Mouse (Mus musculus) CH12.LX (cell line): ENCODE data around the gene Polr1c.

Experiments
- CTCF ChIP-seq, 2 experiments: IDR thresholded peaks in 1 of 2; conservative IDR thresholded peaks in 1 of 2; 2 replicates each; pipeline ENCODE4 v1.5.1; 2011 to 2012; ENCODE audit warnings: low read depth in 2 of 2, low read length in 2 of 2, improper control_type of control experiment in 1 of 2, inconsistent platforms in 1 of 2, mild to moderate bottlenecking in 1 of 2, moderate library complexity in 1 of 2
- E2F4 ChIP-seq: IDR thresholded peaks from 2 replicates; pipeline ENCODE4 v1.6.1; 2011; ENCODE audit warnings: low read depth, low read length, improper control_type of control experiment; ENCODE audit not compliant: insufficient replicate concordance
- EP300 ChIP-seq: IDR thresholded peaks from 2 replicates; pipeline ENCODE4 v1.6.1; 2011; ENCODE audit warnings: low read length, improper control_type of control experiment
- JUND ChIP-seq: conservative IDR thresholded peaks from 2 replicates; pipeline ENCODE4 v1.6.1; 2011; ENCODE audit warnings: low read depth, low read length, improper control_type of control experiment
- MAFK ChIP-seq: IDR thresholded peaks from 2 replicates; pipeline ENCODE4 v1.6.1; 2011; ENCODE audit warnings: low read length, improper control_type of control experiment; ENCODE audit not compliant: insufficient replicate concordance
- MAX ChIP-seq: IDR thresholded peaks from 2 replicates; pipeline ENCODE4 v1.6.1; 2011; ENCODE audit warnings: low read length, improper control_type of control experiment
- MAZ ChIP-seq: IDR thresholded peaks from 2 replicates; pipeline ENCODE4 v1.6.1; 2012; ENCODE audit warnings: low read depth, mild to moderate bottlenecking, inconsistent platforms, low read length, improper control_type of control experiment, moderate library complexity
- POLR2A ChIP-seq: IDR thresholded peaks from 2 replicates; pipeline ENCODE4 v1.6.1; 2011; ENCODE audit warnings: low read depth, mild to moderate bottlenecking, improper control_type of control experiment, low read length
- RAD21 ChIP-seq: IDR thresholded peaks from 2 replicates; pipeline ENCODE4 v1.6.1; 2011; ENCODE audit warnings: low read depth, mild to moderate bottlenecking, low read length, improper control_type of control experiment, moderate library complexity
- SIN3A ChIP-seq: IDR thresholded peaks from 2 replicates; pipeline ENCODE4 v1.6.1; 2012; ENCODE audit warnings: low read length, improper control_type of control experiment, inconsistent platforms
- TBP ChIP-seq: conservative IDR thresholded peaks from 2 replicates; pipeline ENCODE4 v1.6.1; 2011; ENCODE audit warnings: low read depth, low read length, improper control_type of control experiment
- USF1 ChIP-seq: IDR thresholded peaks from 2 replicates; pipeline ENCODE4 v1.6.1; 2014; ENCODE audit warnings: low read depth, mild to moderate bottlenecking, inconsistent platforms, low read length, improper control_type of control experiment
- ZKSCAN1 ChIP-seq: IDR thresholded peaks from 2 replicates; pipeline ENCODE4 v1.6.1; 2012; ENCODE audit warnings: low read depth, inconsistent platforms, low read length, improper control_type of control experiment, borderline replicate concordance

GRCm38 (mm10) chr17:46272675-46273074, 24.8 kb upstream of the Polr1c start:
- TF ChIP-seq TBP (no peak), POLR2A (no peak), SIN3A (no peak), MAZ (no peak), ZKSCAN1 (no peak), USF1 (no peak), E2F4 (no peak), EP300 (no peak), RAD21 (no peak), CTCF (conservative IDR thresholded peaks at IDR 0.05 in 1 of 2, IDR thresholded peaks at IDR 0.05 in 1 of 2; ENCODE audit: low read depth in 2 of 2, low read length in 2 of 2) (no peak), MAFK (no peak), JUND (no peak), MAX (no peak)
